In the genomic region with DNA sequence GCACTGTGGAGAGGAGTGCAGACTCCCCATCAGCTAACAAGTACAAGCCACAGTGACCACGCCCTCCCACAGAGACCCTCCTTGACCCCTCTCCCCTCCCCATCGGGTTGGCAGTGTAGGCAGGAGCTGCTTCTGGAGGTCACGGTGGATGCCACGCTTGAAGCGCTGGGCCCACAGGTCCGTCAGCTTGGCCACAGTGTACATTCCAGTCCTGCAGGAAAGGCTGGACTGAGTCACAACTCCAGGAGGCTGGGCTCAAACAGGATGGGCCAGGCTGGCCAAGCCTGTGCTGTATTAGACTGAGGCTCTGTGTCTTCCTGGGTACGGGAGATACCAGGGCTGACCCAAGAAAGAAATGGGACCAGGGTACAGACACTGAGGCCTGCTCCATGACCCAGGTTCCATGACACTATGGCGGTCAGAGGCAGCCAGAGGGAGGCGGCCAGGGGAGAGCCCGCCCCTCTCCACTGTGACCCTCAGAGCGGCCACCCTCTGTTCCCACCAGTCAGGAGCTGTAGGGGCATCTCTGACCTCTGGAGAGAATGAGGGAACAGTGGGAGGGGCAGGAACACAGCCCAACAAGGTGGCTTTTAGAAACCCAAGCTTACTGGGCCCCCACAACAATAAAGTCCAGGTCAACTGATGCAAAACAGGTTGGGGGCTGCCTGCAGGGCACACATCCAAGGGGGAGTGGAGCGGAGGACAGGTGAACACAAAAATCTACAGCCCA, we compare ENCODE assay signal across 8 mouse cellular contexts. TPM values are rescaled to one million over a fixed set of nuclear protein-coding genes. Genes with fewer than 3 reads are reported as not detected.
DNase-seq lines count a peak whose midpoint lies in the region; ATAC-seq and TF ChIP-seq lines count a peak whose summit lies in the region.

No protein-coding gene starts in this region.

- no peak for TF ChIP-seq CTCF in thymus, adult 2 months (IDR thresholded peaks at IDR 0.05; ENCODE audit: borderline replicate concordance, control insufficient read depth, extremely low read depth, insufficient read depth, low read length, poor library complexity)

- DNase-seq in ovary, adult 18-20 months (ENCODE audit: low spot score), result peak; percentile 18
- no peak for DNase-seq in ovary, postnatal 36 days (ENCODE audit: low spot score)
- DNase-seq in forebrain, embryonic 10.5 days (ENCODE audit: extremely low spot score, low spot score), result no peak
- DNase-seq in layer of hippocampus, adult 9-10 months (ENCODE audit: low spot score), result no peak
- no peak for DNase-seq in thymus, adult 2 months
- DNase-seq in ovary, postnatal 14 days (ENCODE audit: low spot score), result no peak

- H3K36me3 ChIP-seq in forebrain, embryonic 10.5 days (replicated peaks), result no peaks in the 10 kb centered on the region
- no peaks in the 10 kb centered on the region for H3K36me3 ChIP-seq in intestine, embryonic 16.5 days (ENCODE audit: control insufficient read depth, insufficient read depth, low read length)
- H3K36me3 ChIP-seq in stomach, embryonic 15.5 days, result no peaks in the 10 kb centered on the region
- no peaks in the 10 kb centered on the region for H3K36me3 ChIP-seq in thymus, adult 2 months (ENCODE audit: control insufficient read depth, insufficient read depth, low read length)

- no peak overlapping the region for H3K9ac ChIP-seq in intestine, embryonic 16.5 days (ENCODE audit: low read depth, low read length)
- no peak overlapping the region for H3K9ac ChIP-seq in stomach, embryonic 15.5 days

- peak overlapping the region; percentile 64 for H3K4me3 ChIP-seq in forebrain, embryonic 10.5 days
- H3K4me3 ChIP-seq in intestine, embryonic 16.5 days (ENCODE audit: low read length), result peak overlapping the region; percentile 61; the same call in 1 of the 2 replicates
- peak overlapping the region; percentile 52 for H3K4me3 ChIP-seq in stomach, embryonic 15.5 days (replicated peaks)
- no peak overlapping the region for H3K4me3 ChIP-seq in thymus, adult 2 months (ENCODE audit: control insufficient read depth, insufficient read depth, low read length)

- H3K27me3 ChIP-seq in forebrain, embryonic 10.5 days (ENCODE audit: poor library complexity, severe bottlenecking), result peaks cover 86% of the 10 kb centered on the region
- H3K27me3 ChIP-seq in intestine, embryonic 16.5 days (replicated peaks; ENCODE audit: control insufficient read depth, insufficient read depth, low read length), result no peaks in the 10 kb centered on the region; the same call in 1 of the 2 replicates
- no peaks in the 10 kb centered on the region for H3K27me3 ChIP-seq in stomach, embryonic 15.5 days (replicated peaks)
- H3K27me3 ChIP-seq in thymus, adult 2 months (ENCODE audit: control insufficient read depth, insufficient read depth, low read length), result peaks cover 16% of the 10 kb centered on the region; the same call in 1 of the 2 replicates

- ATAC-seq in intestine, embryonic 16.5 days, result no peak
- no peak for ATAC-seq in stomach, embryonic 15.5 days (ENCODE audit: insufficient read depth, low FRiP score, low read depth)

- H3K4me2 ChIP-seq in intestine, embryonic 16.5 days (ENCODE audit: low read depth, low read length), result peak overlapping the region; percentile 76; the same call in 1 of the 2 replicates
- H3K4me2 ChIP-seq in stomach, embryonic 15.5 days, result peak overlapping the region; percentile 75

- 64% methylated on average over 12 of the region's 12 CpGs for WGBS in forebrain, embryonic 10.5 days
- WGBS in intestine, embryonic 16.5 days, result 69% methylated on average over 12 of the region's 12 CpGs
- WGBS in stomach, embryonic 15.5 days, result 70% methylated on average over 12 of the region's 12 CpGs
- whole genome bisulfite sequencing in thymus, adult 2 months, result 90% methylated on average over 12 of the region's 12 CpGs

- H3K9me3 ChIP-seq in forebrain, embryonic 10.5 days, result no peaks in the 10 kb centered on the region
- no peaks in the 10 kb centered on the region for H3K9me3 ChIP-seq in intestine, embryonic 16.5 days (ENCODE audit: control insufficient read depth, low read length)
- no peaks in the 10 kb centered on the region for H3K9me3 ChIP-seq in stomach, embryonic 15.5 days

- H3K4me1 ChIP-seq in forebrain, embryonic 10.5 days, result peaks cover 79% of the 10 kb centered on the region
- peaks cover 21% of the 10 kb centered on the region for H3K4me1 ChIP-seq in intestine, embryonic 16.5 days (ENCODE audit: control insufficient read depth, insufficient read depth, low read length)
- peaks cover 37% of the 10 kb centered on the region for H3K4me1 ChIP-seq in stomach, embryonic 15.5 days
- H3K4me1 ChIP-seq in thymus, adult 2 months (replicated peaks; ENCODE audit: control insufficient read depth, insufficient read depth, low read length), result peaks cover 9% of the 10 kb centered on the region; the same call in 1 of the 2 replicates

- H3K27ac ChIP-seq in forebrain, embryonic 10.5 days, result no peak overlapping the region
- no peak overlapping the region for H3K27ac ChIP-seq in intestine, embryonic 16.5 days (ENCODE audit: low read length)
- H3K27ac ChIP-seq in stomach, embryonic 15.5 days, result no peak overlapping the region
- H3K27ac ChIP-seq in thymus, adult 2 months (ENCODE audit: control insufficient read depth, insufficient read depth, low read length), result no peak overlapping the region

- TF ChIP-seq POLR2A in thymus, adult 2 months (IDR thresholded peaks at IDR 0.05; ENCODE audit: control insufficient read depth, extremely low read depth, insufficient read depth, low read length, poor library complexity), result no peak

RNA-seq across cellular contexts. Expression of a gene that starts 1.6 kb away (rescaled TPM):
- 13.0 and 13.7 TPM in 2 replicates for polyA plus RNA-seq in forebrain, embryonic 10.5 days (2016; fragmentation: Nextera tagmentation; extraction: Ambion mirVana)
- 16.9 and 17.3 TPM in 2 replicates for polyA plus RNA-seq in intestine, embryonic 16.5 days (2015; fragmentation: Nextera tagmentation; extraction: Ambion mirVana)
- polyA plus RNA-seq in stomach, embryonic 15.5 days (2015; fragmentation: Nextera tagmentation; extraction: Ambion mirVana), result 39.4 and 50.5 TPM in 2 replicates
- 17.7 and 22.7 TPM in 2 replicates for polyA plus RNA-seq in thymus, adult 2 months (2012; rRNA removed)

RNA-seq across cellular contexts. Expression of a gene that starts 10.5 kb away (rescaled TPM):
- polyA plus RNA-seq in forebrain, embryonic 10.5 days (2016; fragmentation: Nextera tagmentation; extraction: Ambion mirVana), result 1.1 and 2.1 TPM in 2 replicates
- 0.31 and 0.43 TPM in 2 replicates for polyA plus RNA-seq in intestine, embryonic 16.5 days (2015; fragmentation: Nextera tagmentation; extraction: Ambion mirVana)
- 0.85 and 0.89 TPM in 2 replicates for polyA plus RNA-seq in stomach, embryonic 15.5 days (2015; fragmentation: Nextera tagmentation; extraction: Ambion mirVana)
- 0.73 and 1.2 TPM in 2 replicates for polyA plus RNA-seq in thymus, adult 2 months (2012; rRNA removed)

RNA-seq across cellular contexts. Expression of a gene that starts 39.2 kb away (rescaled TPM):
- 13.6 and 15.2 TPM in 2 replicates for polyA plus RNA-seq in forebrain, embryonic 10.5 days (2016; fragmentation: Nextera tagmentation; extraction: Ambion mirVana)
- polyA plus RNA-seq in intestine, embryonic 16.5 days (2015; fragmentation: Nextera tagmentation; extraction: Ambion mirVana), result 13.7 and 14.9 TPM in 2 replicates
- 31.6 and 33.6 TPM in 2 replicates for polyA plus RNA-seq in stomach, embryonic 15.5 days (2015; fragmentation: Nextera tagmentation; extraction: Ambion mirVana)
- 6.7 and 7.9 TPM in 2 replicates for polyA plus RNA-seq in thymus, adult 2 months (2012; rRNA removed)
